Mouse (Mus musculus): Measurements from ENCODE around the gene Ugt2a3. TPM values are rescaled to one million over a fixed set of nuclear protein-coding genes. Genes with fewer than 3 reads are reported as not detected.
"Not testable (repeated sequence)": the region's sequence is repeated elsewhere in the genome, so short reads cannot be mapped to it uniquely, and the experiment has no call there.

Ugt2a3 gene
- not detected in 2 replicates for polyA plus RNA-seq (2011; ENCODE audit: insufficient read length, low read depth, missing spikeins)

DNA sequence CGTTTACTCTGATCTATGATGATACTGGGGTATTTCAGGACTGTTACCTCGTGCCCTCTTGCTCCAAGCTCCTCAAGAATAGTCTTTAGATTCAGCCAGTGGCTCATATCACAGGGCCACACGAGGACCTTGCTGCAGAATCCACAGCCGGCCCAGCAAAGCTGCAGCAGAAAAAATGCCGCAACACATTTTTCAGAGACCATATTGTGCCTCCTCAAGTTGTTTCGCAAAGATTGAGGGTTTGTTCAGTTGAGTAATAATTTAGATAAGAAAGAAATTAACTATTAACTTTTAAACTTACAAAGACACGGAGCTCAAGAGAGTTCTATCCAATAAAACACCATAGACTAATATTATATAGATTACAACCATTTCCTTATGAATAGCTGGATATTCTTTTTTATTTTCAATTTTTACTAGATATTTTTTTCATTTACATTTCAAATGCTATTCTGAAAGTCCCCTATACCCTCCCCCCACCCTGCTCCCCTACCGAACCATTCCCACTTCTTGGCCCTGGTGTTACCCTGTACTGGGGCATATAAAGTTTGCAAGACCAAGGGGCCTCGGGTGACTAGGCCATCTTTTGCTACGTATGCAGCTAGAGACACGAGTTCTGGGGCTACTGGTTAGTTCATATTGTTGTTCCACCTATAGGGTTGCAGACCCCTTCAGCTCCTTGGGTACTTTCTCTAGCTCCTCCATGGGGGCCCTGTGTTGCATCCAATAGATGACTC is at the start of gene Ugt2a3:
Ugt2a3 (minus strand) TSS at position 235 of the 737 bp plus-strand sequence.
- Histone ChIP-seq H3K4me3 (ENCODE audit: insufficient read depth, low read length) (no peak within 1 kb of the TSS), H3K4me1 (ENCODE audit: control insufficient read depth, insufficient read depth, low read length) (no peaks in the 10 kb centered on the region), H3K27ac (ENCODE audit: insufficient read depth, low read length) (no peak within 1 kb of the TSS)
- TF ChIP-seq POLR2A (IDR thresholded peaks at IDR 0.05; ENCODE audit: low read depth, low read length): no peak
- no peak for TF ChIP-seq CTCF (IDR thresholded peaks at IDR 0.05; ENCODE audit: borderline replicate concordance, insufficient read depth, low read length)

DNA sequence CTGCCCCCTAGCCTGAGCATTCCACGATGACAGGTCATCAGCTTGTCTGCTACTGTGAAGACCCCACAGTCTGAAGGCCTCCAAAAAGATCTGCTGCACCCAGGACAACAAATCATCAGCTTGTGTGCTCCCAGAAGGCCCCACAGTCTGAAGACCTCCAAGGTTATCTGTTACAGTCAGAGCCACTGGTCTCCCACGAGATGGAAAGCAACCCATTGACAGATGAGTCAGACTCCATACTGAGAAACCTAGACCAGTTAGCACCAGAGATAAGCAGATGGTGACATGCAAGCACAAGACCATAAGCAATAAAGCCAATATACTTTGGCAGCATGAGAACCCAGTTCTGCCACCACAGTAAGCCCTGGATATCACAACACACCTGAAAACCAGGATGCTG is 43.2 kb upstream of the Ugt2a3 start:
- Histone ChIP-seq H3K4me3 (ENCODE audit: insufficient read depth, low read length) (no peak overlapping the region), H3K4me1 (ENCODE audit: control insufficient read depth, insufficient read depth, low read length) (no peaks in the 10 kb centered on the region), H3K27ac (ENCODE audit: insufficient read depth, low read length) (no peak overlapping the region)
- no peak for TF ChIP-seq POLR2A (IDR thresholded peaks at IDR 0.05; ENCODE audit: low read depth, low read length)
- no peak for TF ChIP-seq CTCF (IDR thresholded peaks at IDR 0.05; ENCODE audit: borderline replicate concordance, insufficient read depth, low read length)

DNA sequence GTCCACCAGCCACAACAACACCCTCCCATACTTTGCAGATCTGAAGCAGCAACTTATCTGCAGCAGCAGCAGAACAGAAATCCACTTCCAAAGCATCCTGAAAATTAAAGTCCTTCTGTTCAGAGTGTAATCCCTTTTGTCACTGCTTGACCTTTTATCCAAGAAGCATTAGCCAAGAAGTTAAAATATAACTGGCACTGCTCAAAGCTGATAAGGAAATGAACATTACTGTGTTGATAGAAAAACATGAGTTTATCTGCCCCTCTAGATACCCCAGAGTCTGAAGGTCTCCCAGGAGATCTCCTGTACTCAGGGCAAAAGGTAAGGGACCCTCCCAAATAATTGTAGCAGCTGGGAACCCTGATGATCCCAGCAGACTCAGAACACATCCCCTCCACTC is 42.8 kb upstream of the Ugt2a3 start:
- no peak for TF ChIP-seq POLR2A (IDR thresholded peaks at IDR 0.05; ENCODE audit: low read depth, low read length)
- TF ChIP-seq CTCF (IDR thresholded peaks at IDR 0.05; ENCODE audit: borderline replicate concordance, insufficient read depth, low read length): no peak
- no peak overlapping the region for H3K27ac ChIP-seq (ENCODE audit: insufficient read depth, low read length)
- no peaks in the 10 kb centered on the region for H3K4me1 ChIP-seq (ENCODE audit: control insufficient read depth, insufficient read depth, low read length)
- H3K4me3 ChIP-seq (ENCODE audit: insufficient read depth, low read length): no peak overlapping the region

DNA sequence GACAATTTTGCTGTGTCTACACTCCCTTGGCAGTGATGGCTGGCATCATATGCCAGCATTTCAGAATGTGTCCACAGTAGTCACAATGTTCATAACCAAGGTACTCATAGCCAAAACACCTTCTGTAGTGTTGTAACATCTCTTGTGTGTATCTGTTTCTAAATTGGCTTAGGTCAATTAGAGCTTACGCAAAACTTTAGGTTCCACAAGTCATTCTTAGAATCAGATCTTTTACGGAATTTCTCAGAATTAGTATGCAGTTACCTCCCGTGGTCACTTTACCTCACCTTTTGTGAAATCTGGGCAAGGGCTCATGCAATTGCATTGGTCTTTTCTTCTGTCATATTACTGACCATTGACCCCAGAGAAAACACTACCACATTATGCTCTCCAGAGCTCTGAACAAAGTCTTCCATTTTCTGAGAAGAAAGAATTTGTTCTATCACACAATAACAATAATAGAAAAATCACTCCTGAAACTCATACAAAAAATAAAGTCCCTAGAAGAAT is 38.9 kb upstream of the Ugt2a3 start:
- Histone ChIP-seq H3K4me1 (ENCODE audit: control insufficient read depth, insufficient read depth, low read length) (no peaks in the 10 kb centered on the region), H3K27ac (ENCODE audit: insufficient read depth, low read length) (no peak overlapping the region), H3K4me3 (ENCODE audit: insufficient read depth, low read length) (no peak overlapping the region)
- TF ChIP-seq POLR2A (IDR thresholded peaks at IDR 0.05; ENCODE audit: low read depth, low read length): no peak
- TF ChIP-seq CTCF (IDR thresholded peaks at IDR 0.05; ENCODE audit: borderline replicate concordance, insufficient read depth, low read length): no peak

DNA sequence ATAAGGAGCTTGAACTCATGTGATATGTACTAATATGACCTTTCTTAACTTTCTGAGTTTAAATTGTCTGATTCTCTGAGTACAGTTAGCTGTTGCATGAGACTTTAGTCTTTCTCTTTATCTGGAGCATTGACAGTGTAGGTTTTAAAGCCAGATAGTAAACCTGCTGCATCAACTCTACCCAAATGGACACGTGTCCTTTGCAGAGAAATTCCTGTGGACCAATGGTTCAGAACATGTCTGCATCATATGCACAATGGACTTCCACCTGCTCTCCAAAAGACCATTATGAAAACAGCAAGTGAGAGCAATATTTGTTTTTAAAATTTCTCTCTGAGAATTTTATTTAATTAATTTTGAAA is 36.5 kb upstream of the Ugt2a3 start:
- TF ChIP-seq POLR2A (IDR thresholded peaks at IDR 0.05; ENCODE audit: low read depth, low read length): no peak
- TF ChIP-seq CTCF (IDR thresholded peaks at IDR 0.05; ENCODE audit: borderline replicate concordance, insufficient read depth, low read length): no peak
- Histone ChIP-seq H3K27ac (ENCODE audit: insufficient read depth, low read length) (no peak overlapping the region), H3K4me3 (ENCODE audit: insufficient read depth, low read length) (no peak overlapping the region), H3K4me1 (ENCODE audit: control insufficient read depth, insufficient read depth, low read length) (no peaks in the 10 kb centered on the region)

DNA sequence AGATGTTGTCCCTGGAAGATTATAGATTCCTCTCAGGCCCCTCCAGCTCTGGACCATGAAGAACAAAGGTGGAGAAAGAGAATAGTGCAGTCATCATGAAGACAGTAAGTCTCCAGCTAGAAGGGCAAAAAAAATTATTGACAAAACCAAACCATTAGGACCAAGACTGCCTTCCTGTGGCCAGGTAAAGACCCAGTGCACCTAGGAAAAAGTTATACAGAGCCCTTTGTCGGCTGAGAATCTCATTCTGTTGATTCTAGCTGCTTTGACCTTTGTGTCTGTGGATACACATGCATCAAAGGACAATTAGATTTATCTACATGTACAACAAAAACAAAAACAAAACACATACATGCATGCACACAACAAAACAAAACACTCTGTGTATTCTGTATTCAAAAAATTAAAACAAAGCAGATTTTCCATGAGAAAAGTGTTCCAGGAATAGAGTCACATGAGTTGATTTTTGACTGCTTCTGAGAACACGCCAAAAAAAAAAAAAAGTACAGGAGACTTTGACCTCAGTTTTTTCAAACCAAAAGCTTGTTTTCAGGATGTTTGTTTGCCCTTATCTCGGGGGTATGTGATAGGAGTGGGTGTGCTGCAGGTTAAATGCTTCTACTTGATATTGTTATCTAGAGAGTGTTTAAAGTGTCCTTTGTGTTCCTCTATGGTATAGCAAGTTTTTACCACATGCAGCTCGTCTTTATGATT is 36.0 kb upstream of the Ugt2a3 start:
- not testable (repeated sequence) for H3K4me3 ChIP-seq (ENCODE audit: insufficient read depth, low read length); H3K27ac ChIP-seq (ENCODE audit: insufficient read depth, low read length); H3K4me1 ChIP-seq (ENCODE audit: control insufficient read depth, insufficient read depth, low read length)

DNA sequence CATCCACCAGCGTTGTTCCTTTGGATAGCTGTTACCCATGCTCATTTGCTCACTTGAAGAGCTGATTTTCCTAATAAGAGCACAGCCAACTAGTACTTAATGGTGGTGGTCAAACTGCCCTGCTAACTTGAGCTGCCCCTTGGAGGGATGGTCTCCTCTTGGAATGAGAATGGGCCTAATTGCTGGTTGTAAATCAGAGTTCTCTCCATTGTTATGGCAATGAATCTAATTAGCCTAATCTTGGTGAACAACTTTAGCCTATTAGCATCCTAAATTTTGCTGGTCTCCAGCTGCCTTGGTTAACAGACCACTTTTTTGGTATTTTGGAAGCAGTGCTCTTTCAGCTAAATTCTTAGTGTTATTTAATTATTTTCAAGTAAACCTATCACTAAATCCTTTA is 13.4 kb upstream of the Ugt2a3 start:
- Histone ChIP-seq H3K4me3 (ENCODE audit: insufficient read depth, low read length) (no peak overlapping the region), H3K4me1 (ENCODE audit: control insufficient read depth, insufficient read depth, low read length) (no peaks in the 10 kb centered on the region), H3K27ac (ENCODE audit: insufficient read depth, low read length) (no peak overlapping the region)
- TF ChIP-seq POLR2A (IDR thresholded peaks at IDR 0.05; ENCODE audit: low read depth, low read length) (no peak), CTCF (IDR thresholded peaks at IDR 0.05; ENCODE audit: borderline replicate concordance, insufficient read depth, low read length) (no peak)

DNA sequence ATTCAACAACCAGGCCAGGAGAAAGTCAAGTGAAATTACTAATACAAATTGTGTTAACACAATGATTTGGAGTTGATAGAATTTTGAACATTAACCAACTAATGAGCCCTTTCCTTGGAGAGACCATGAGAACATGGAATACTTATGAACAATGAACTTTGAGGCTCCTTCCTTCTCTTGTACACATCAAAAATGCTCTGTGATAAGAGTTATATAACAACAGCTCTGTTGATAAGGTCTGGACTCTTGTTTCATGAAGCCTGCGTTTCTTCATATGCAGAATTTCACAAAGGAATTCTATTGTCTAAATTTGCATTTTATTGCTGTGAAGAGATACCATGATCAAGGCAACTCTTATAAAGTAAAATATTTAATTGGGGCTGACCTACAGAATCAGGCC is 12.2 kb upstream of the Ugt2a3 start:
- not testable (repeated sequence) for H3K27ac ChIP-seq (ENCODE audit: insufficient read depth, low read length); H3K4me3 ChIP-seq (ENCODE audit: insufficient read depth, low read length); H3K4me1 ChIP-seq (ENCODE audit: control insufficient read depth, insufficient read depth, low read length)

DNA sequence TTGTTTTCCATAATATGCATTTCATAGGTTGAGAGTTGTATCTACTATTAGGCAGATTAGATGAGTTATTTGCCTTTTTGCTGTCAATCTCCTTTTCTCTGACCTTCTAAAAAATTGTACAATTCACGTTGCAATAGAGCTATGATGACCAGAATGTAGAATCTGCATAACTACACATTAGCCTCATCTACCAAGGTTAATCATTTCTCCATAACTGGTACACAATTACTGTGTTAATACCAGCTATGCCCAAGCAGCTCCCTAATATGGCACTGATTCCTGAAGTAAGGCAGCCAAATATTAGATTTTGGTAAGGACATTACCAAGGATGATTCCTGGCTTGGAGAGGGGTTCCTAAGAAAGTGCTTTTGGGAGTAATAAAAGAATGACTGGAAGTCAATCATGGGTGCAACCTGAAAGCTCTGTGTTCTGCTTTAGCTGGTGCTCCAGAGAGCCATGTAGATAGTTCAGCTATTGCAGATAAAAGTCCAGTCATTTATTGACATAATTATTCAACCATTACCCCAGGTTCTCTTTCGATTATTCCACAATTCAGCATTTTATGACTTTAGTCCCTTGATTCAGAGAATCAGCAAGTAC is 10.6 kb upstream of the Ugt2a3 start:
- H3K4me3 ChIP-seq (ENCODE audit: insufficient read depth, low read length); H3K4me1 ChIP-seq (ENCODE audit: control insufficient read depth, insufficient read depth, low read length); H3K27ac ChIP-seq (ENCODE audit: insufficient read depth, low read length): not testable (repeated sequence)

DNA sequence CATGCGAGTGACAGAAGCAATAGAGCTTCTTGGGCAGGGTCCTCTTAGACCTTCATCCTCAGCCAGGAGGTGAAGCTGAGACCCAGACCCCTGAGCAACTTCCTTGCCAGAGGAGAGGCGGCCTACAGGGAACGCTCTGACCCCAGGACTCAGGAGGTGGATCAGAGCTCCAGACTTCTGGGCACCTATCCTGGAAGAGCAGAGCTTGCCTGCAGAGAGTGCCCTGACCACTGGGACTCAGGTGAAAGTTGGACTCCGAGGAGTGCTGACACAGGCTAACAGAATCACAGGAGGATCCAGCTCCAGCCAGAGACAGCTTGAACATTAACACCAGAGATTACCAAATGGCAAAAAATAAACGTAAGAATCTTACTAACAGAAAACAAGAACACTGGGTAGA is 3.5 kb upstream of the Ugt2a3 start:
- TF ChIP-seq POLR2A (IDR thresholded peaks at IDR 0.05; ENCODE audit: low read depth, low read length) (no peak), CTCF (IDR thresholded peaks at IDR 0.05; ENCODE audit: borderline replicate concordance, insufficient read depth, low read length) (no peak)

More for the DNA sequence above, 3.5 kb upstream of the Ugt2a3 start:
- Histone ChIP-seq H3K4me3 (ENCODE audit: insufficient read depth, low read length) (no peak overlapping the region), H3K4me1 (ENCODE audit: control insufficient read depth, insufficient read depth, low read length) (no peaks in the 10 kb centered on the region), H3K27ac (ENCODE audit: insufficient read depth, low read length) (no peak overlapping the region)
